Mouse (Mus musculus): Measurements from ENCODE around the gene Padi4. TPM values are rescaled to one million over a fixed set of nuclear protein-coding genes. Genes with fewer than 3 reads are reported as not detected.
A peak's percentile ranks its signal among the peaks of the same experiment; 100 is the strongest.

Gene Padi4
- polyA plus RNA-seq, 1 experiment from 2014 or later = 1.7 TPM

GRCm38 (mm10) chr4:140761601-140762000, 12.4 kb downstream of the Padi4 start:
- 68% methylated on average over 7 of the region's 7 CpGs for WGBS
- no peaks in the 10 kb centered on the region for H3K27me3 ChIP-seq (replicated peaks)
- H3K9ac ChIP-seq = no peak overlapping the region
- no peaks in the 10 kb centered on the region for H3K9me3 ChIP-seq
- ATAC-seq (ENCODE audit: insufficient read depth, low FRiP score, low read depth) = no peak
- H3K27ac ChIP-seq = no peak overlapping the region
- no peak overlapping the region for H3K4me2 ChIP-seq
- no peaks in the 10 kb centered on the region for H3K4me1 ChIP-seq
- H3K4me3 ChIP-seq (replicated peaks) = no peak overlapping the region
- H3K36me3 ChIP-seq = no peaks in the 10 kb centered on the region

GRCm38 (mm10) chr4:140755811-140756210, 18.2 kb downstream of the Padi4 start:
- no peak for ATAC-seq (ENCODE audit: insufficient read depth, low FRiP score, low read depth)
- no peaks in the 10 kb centered on the region for H3K4me1 ChIP-seq
- no peak overlapping the region for H3K27ac ChIP-seq
- H3K9ac ChIP-seq = no peak overlapping the region
- H3K4me3 ChIP-seq (replicated peaks) = no peak overlapping the region
- WGBS = 62% methylated on average over 3 of the region's 3 CpGs
- H3K27me3 ChIP-seq (replicated peaks) = no peaks in the 10 kb centered on the region
- H3K4me2 ChIP-seq = no peak overlapping the region
- H3K9me3 ChIP-seq = no peaks in the 10 kb centered on the region
- H3K36me3 ChIP-seq = no peaks in the 10 kb centered on the region

DNA sequence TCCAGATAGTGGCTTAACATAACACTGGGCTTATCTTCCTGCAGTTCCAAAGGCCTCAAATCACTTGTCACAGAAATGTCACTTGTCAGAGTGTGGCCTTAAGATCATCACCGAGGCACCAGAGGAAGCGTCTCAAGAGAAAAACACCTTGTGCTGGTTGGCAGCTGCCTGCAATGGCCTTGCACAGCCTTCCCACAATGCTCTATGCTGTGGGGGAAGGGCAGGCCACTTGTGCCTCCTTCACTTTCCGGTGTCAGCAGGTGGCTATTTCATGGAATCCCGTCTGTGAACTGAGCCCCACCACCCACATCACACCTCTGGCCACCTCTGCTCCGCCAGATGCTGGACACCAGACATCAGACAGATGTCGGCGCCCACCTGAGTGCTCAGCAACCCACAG, 20.7 kb downstream of the Padi4 start:
- 60% methylated on average over 7 of the region's 7 CpGs for WGBS
- Histone ChIP-seq H3K4me1 (peaks cover 3% of the 10 kb centered on the region; the same call in 1 of the 2 replicates), H3K4me3 (replicated peaks) (no peak overlapping the region), H3K9me3 (no peaks in the 10 kb centered on the region), H3K27ac (no peak overlapping the region), H3K4me2 (no peak overlapping the region), H3K36me3 (no peaks in the 10 kb centered on the region), H3K27me3 (replicated peaks) (no peaks in the 10 kb centered on the region), H3K9ac (no peak overlapping the region)
- ATAC-seq (ENCODE audit: insufficient read depth, low FRiP score, low read depth) = no peak

DNA sequence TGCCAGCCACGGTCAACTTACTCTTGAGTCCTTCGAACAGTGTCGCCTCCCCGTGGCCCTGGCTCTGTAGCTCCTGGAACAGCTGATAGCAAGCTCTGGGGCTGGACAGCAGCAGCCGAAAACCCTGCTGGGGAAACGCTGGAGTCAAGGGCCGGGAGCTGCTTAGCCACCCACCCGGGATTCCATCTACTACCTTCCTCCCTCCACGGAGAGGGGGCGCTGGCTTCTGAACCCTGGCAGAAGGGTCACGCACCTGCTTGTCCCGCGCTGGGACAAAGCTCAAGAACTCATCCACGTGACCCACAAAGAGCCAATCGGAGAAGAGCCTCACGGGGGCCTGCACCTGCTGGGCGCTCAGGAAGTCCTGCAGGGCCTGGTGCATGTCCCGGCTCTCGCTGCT, 23.7 kb downstream of the Padi4 start:
- peaks cover 9% of the 10 kb centered on the region; the same call in 1 of the 2 replicates for H3K4me1 ChIP-seq
- no peak overlapping the region for H3K27ac ChIP-seq
- H3K4me2 ChIP-seq = peak overlapping the region; percentile 49
- 12% methylated on average over 19 of the region's 19 CpGs for WGBS
- H3K9ac ChIP-seq = no peak overlapping the region
- H3K36me3 ChIP-seq = no peaks in the 10 kb centered on the region
- ATAC-seq (ENCODE audit: insufficient read depth, low FRiP score, low read depth) = no peak
- no peaks in the 10 kb centered on the region for H3K27me3 ChIP-seq (replicated peaks)
- no peaks in the 10 kb centered on the region for H3K9me3 ChIP-seq
- peak overlapping the region; percentile 25 for H3K4me3 ChIP-seq (replicated peaks)

- peaks cover 9% of the 10 kb centered on the region; the same call in 1 of the 2 replicates for H3K4me1 ChIP-seq
- H3K36me3 ChIP-seq = no peaks in the 10 kb centered on the region
- ATAC-seq (ENCODE audit: insufficient read depth, low FRiP score, low read depth) = 0 out of 2 replicates have a peak, but pooled peaks have one; percentile 37
- H3K9me3 ChIP-seq = no peaks in the 10 kb centered on the region
- H3K27ac ChIP-seq = 0 out of 2 replicates have a peak overlapping the region, but pooled peaks have one; percentile 2
- 22% methylated on average over 12 of the region's 12 CpGs for WGBS
- no peak overlapping the region for H3K4me3 ChIP-seq (replicated peaks)
- H3K9ac ChIP-seq = no peak overlapping the region
- no peak overlapping the region for H3K4me2 ChIP-seq
- no peaks in the 10 kb centered on the region for H3K27me3 ChIP-seq (replicated peaks)
Observed at GRCm38 (mm10) chr4:140747978-140748377, 26.1 kb downstream of the Padi4 start.

GRCm38 (mm10) chr4:140744654-140745053, 29.4 kb downstream of the Padi4 start:
- ATAC-seq (ENCODE audit: insufficient read depth, low FRiP score, low read depth) = no peak
- no peak overlapping the region for H3K27ac ChIP-seq
- 0 out of 2 replicates have a peak, but pooled peaks cover 9% of the 10 kb centered on the region for H3K4me1 ChIP-seq
- 22% methylated on average over 3 of the region's 3 CpGs for WGBS
- H3K27me3 ChIP-seq (replicated peaks) = no peaks in the 10 kb centered on the region
- no peak overlapping the region for H3K9ac ChIP-seq
- H3K4me2 ChIP-seq = no peak overlapping the region
- H3K4me3 ChIP-seq (replicated peaks) = no peak overlapping the region
- H3K36me3 ChIP-seq = no peaks in the 10 kb centered on the region
- no peaks in the 10 kb centered on the region for H3K9me3 ChIP-seq

- 39% methylated on average over 4 of the region's 4 CpGs for WGBS
- no peak overlapping the region for H3K4me2 ChIP-seq
- no peak for ATAC-seq (ENCODE audit: insufficient read depth, low FRiP score, low read depth)
Observed at GRCm38 (mm10) chr4:140743086-140743485, 30.9 kb downstream of the Padi4 start.

DNA sequence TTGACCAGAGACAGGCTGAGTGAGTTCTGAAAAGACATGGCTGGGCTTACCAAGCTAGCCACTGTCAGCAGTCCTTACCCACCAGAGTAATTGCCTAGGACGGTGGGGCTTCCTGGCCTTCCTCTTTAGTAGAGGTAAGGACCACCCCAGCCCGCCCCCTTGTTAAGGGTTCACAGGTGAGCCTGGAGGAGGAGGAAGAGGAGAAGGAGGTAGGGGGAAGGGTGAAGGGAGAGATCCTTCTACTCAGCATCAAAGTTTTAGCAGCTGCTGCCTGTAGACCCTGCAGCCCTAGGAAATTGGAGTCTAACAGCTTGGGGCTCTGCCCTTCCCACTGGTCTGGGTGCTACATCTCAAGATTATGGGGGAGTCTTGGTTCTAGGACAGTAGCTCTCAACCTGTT, 31.5 kb downstream of the Padi4 start, which contains the start of gene Padi6:
Gene Padi6 (minus strand): TSS at position 101 of the 400 bp plus-strand sequence.
- no peak within 1 kb of the TSS for H3K4me3 ChIP-seq (replicated peaks)
- H3K9ac ChIP-seq = no peak within 1 kb of the TSS
- H3K27me3 ChIP-seq (replicated peaks) = no peaks in the 10 kb centered on the region
- no peak within 1 kb of the TSS for H3K4me2 ChIP-seq
- H3K36me3 ChIP-seq = no peaks in the 10 kb centered on the region
- H3K9me3 ChIP-seq = no peaks in the 10 kb centered on the region
- WGBS = 58% methylated on average over 2 of the region's 2 CpGs
- H3K4me1 ChIP-seq = 0 out of 2 replicates have a peak, but pooled peaks cover under 1% of the 10 kb centered on the region
- no peak for ATAC-seq (ENCODE audit: insufficient read depth, low FRiP score, low read depth)
- H3K27ac ChIP-seq = no peak within 1 kb of the TSS

More at GRCm38 (mm10) chr4:140743086-140743485, 30.9 kb downstream of the Padi4 start:
- Histone ChIP-seq H3K36me3 (no peaks in the 10 kb centered on the region), H3K27me3 (replicated peaks) (no peaks in the 10 kb centered on the region), H3K27ac (no peak overlapping the region), H3K9ac (no peak overlapping the region), H3K4me1 (0 out of 2 replicates have a peak, but pooled peaks cover 4% of the 10 kb centered on the region), H3K4me3 (replicated peaks) (no peak overlapping the region), H3K9me3 (no peaks in the 10 kb centered on the region)

- H3K4me1 ChIP-seq = no peaks in the 10 kb centered on the region
- H3K36me3 ChIP-seq = no peaks in the 10 kb centered on the region
- no peak overlapping the region for H3K4me2 ChIP-seq
- H3K27ac ChIP-seq = no peak overlapping the region
- no peak overlapping the region for H3K9ac ChIP-seq
- no peak for ATAC-seq (ENCODE audit: insufficient read depth, low FRiP score, low read depth)
- WGBS = 83% methylated on average over 6 of the region's 6 CpGs
- no peaks in the 10 kb centered on the region for H3K9me3 ChIP-seq
- no peak overlapping the region for H3K4me3 ChIP-seq (replicated peaks)
- H3K27me3 ChIP-seq (replicated peaks) = no peaks in the 10 kb centered on the region
Observed at GRCm38 (mm10) chr4:140741401-140741800, 32.6 kb downstream of the Padi4 start.

DNA sequence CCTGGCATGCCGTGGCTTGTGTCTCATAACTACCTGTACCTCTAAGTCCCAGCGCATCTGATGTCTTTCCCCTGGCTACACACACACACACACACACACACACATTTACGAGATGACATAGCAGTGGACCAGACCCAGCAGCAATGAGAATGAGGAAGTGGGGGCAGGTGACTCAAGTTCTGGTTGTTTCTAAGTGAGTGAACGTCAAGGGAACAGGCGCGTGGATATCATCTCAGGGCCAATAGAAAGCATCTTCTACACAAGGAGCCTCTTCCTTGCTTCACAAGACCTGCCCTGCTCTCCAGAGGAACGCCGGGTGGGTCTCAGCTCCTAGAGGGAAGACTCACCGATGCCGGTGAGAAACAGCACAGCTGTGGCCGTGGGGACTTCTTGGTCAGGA, 33.4 kb downstream of the Padi4 start:
- Histone ChIP-seq H3K4me2 (no peak overlapping the region), H3K27ac (no peak overlapping the region), H3K9me3 (no peaks in the 10 kb centered on the region), H3K4me1 (no peaks in the 10 kb centered on the region), H3K27me3 (replicated peaks) (no peaks in the 10 kb centered on the region), H3K36me3 (no peaks in the 10 kb centered on the region), H3K9ac (no peak overlapping the region), H3K4me3 (replicated peaks) (no peak overlapping the region)
- ATAC-seq (ENCODE audit: insufficient read depth, low FRiP score, low read depth) = no peak
- 83% methylated on average over 11 of the region's 11 CpGs for WGBS

- no peak for ATAC-seq (ENCODE audit: insufficient read depth, low FRiP score, low read depth)
- 65% methylated on average over 7 of the region's 7 CpGs for WGBS
- Histone ChIP-seq H3K4me1 (no peaks in the 10 kb centered on the region), H3K9me3 (no peaks in the 10 kb centered on the region), H3K36me3 (no peaks in the 10 kb centered on the region), H3K4me3 (replicated peaks) (no peak overlapping the region), H3K27ac (no peak overlapping the region), H3K27me3 (replicated peaks) (no peaks in the 10 kb centered on the region), H3K4me2 (no peak overlapping the region), H3K9ac (no peak overlapping the region)
Observed at GRCm38 (mm10) chr4:140732871-140733270, 41.2 kb downstream of the Padi4 start.

DNA sequence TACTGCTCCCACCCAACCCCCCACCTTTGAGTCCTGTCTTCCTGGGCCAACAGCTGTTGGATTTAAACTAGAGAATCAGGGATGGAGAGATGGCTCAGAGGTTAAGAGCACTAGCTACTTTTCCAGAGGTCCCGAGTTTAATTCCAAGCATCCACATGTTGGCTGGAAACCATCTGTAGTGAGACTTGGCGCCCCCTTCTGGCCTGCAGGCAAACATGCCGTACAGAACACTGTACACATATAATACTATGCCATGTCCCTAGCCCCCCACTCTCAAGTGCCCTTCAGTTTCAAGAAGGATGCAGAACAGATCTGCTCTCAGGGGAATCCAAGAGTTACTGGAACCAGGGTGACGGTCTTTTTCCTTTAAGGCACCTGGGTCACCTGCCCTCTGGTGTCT, 42.4 kb downstream of the Padi4 start:
- 74% methylated on average over 4 of the region's 4 CpGs for WGBS
- no peak overlapping the region for H3K27ac ChIP-seq
- H3K27me3 ChIP-seq (replicated peaks) = no peaks in the 10 kb centered on the region
- no peak overlapping the region for H3K4me2 ChIP-seq
- no peaks in the 10 kb centered on the region for H3K4me1 ChIP-seq
- no peak overlapping the region for H3K9ac ChIP-seq
- H3K36me3 ChIP-seq = no peaks in the 10 kb centered on the region
- H3K9me3 ChIP-seq = no peaks in the 10 kb centered on the region
- no peak overlapping the region for H3K4me3 ChIP-seq (replicated peaks)
- no peak for ATAC-seq (ENCODE audit: insufficient read depth, low FRiP score, low read depth)

GRCm38 (mm10) chr4:140726907-140727306, 47.1 kb downstream of the Padi4 start:
- Histone ChIP-seq H3K4me1 (0 out of 2 replicates have a peak, but pooled peaks cover 2% of the 10 kb centered on the region), H3K36me3 (peaks cover 6% of the 10 kb centered on the region), H3K4me2 (no peak overlapping the region), H3K27ac (no peak overlapping the region), H3K4me3 (replicated peaks) (no peak overlapping the region), H3K27me3 (replicated peaks) (no peaks in the 10 kb centered on the region), H3K9me3 (no peaks in the 10 kb centered on the region), H3K9ac (no peak overlapping the region)
- WGBS = 81% methylated on average over 12 of the region's 12 CpGs
- ATAC-seq (ENCODE audit: insufficient read depth, low FRiP score, low read depth) = no peak

Measured in stomach, embryonic 15.5 days (tissue).